Mouse (Mus musculus) olfactory bulb, adult 2 months (tissue): Measurements from ENCODE around the gene Gse1.

Experiments
- CTCF ChIP-seq: fragments of 200-500 bp; IDR thresholded peaks from 2 replicates; pipeline ENCODE4 v1.5.1; 2012; ENCODE audit warnings: low read depth, mild to moderate bottlenecking, low read length, moderate library complexity; ENCODE audit not compliant: insufficient read depth
- POLR2A ChIP-seq: fragments of 200-500 bp; IDR thresholded peaks from 2 replicates; pipeline ENCODE4 v1.6.1; 2012; ENCODE audit warnings: mild to moderate bottlenecking, low read depth, low read length, moderate library complexity; ENCODE audit not compliant: insufficient read depth

DNA sequence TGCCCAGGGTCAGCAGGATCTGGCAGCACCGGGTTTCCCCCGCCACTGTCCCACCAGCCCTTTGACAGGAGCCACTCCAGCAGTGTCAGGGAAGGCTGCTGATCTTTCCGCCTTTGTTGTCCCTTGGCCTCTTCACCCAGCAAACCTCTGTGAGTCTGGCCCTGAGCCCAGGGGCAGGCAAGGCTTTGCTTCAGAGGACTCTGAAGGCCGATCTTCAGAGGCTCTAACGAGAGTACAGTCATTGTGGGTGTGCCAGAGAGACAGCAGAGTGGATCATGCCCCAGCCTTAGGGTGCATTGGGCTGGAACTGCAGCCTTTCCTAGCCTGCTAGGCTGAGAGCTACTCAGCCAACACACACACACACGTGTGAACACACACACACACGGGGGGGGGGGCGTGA is 111.5 kb downstream of the Gse1 start:
- no peak for TF ChIP-seq CTCF
- no peak for TF ChIP-seq POLR2A
